Mouse (Mus musculus) erythroblast, embryonic 14.5 days (primary cell): ENCODE results near the gene Cldn15.

Source experiments
- GATA1 ChIP-seq: IDR thresholded peaks from 2 replicates; pipeline ENCODE4 v1.6.1; 2012; ENCODE audit warnings: low read length, inconsistent platforms, mixed read lengths
- TAL1 ChIP-seq: IDR thresholded peaks from 3 replicates; pipeline ENCODE4 v1.6.1; 2012; ENCODE audit warnings: low read length, inconsistent platforms, mixed read lengths

GRCm38 (mm10) chr5:136977769-136978168 is 11.4 kb downstream of the Cldn15 start:
- TF ChIP-seq GATA1, result no peak
- TF ChIP-seq TAL1, result no peak
